Mouse (Mus musculus) layer of hippocampus, postnatal 14 days (tissue): ENCODE measurements around the gene Shroom3. TPM values are rescaled to one million over a fixed set of nuclear protein-coding genes. Genes with fewer than 3 reads are reported as not detected.

Source experiments
- DNase-seq, 2 experiments: peaks; one replicate each; pipeline ENCODE4 v3.0.0; 2021 to 2022; ENCODE audit warnings: low spot score in 2 of 2, mixed read lengths in 1 of 2
- microRNA-seq, 2 experiments: library from miRNA; unstranded; fragments of <30 nt; microRNA quantifications; one replicate each; pipeline ENCODE4 v1.2.0; 2021
- total RNA-seq, 2 experiments: library from RNA; stranded (reverse); gene quantifications; 2 replicates each; pipeline ENCODE4 v1.2.3; 2021

Gene Shroom3
- total RNA-seq, 2 experiments from 2014 or later = 2.8 to 3.0 TPM

DNA sequence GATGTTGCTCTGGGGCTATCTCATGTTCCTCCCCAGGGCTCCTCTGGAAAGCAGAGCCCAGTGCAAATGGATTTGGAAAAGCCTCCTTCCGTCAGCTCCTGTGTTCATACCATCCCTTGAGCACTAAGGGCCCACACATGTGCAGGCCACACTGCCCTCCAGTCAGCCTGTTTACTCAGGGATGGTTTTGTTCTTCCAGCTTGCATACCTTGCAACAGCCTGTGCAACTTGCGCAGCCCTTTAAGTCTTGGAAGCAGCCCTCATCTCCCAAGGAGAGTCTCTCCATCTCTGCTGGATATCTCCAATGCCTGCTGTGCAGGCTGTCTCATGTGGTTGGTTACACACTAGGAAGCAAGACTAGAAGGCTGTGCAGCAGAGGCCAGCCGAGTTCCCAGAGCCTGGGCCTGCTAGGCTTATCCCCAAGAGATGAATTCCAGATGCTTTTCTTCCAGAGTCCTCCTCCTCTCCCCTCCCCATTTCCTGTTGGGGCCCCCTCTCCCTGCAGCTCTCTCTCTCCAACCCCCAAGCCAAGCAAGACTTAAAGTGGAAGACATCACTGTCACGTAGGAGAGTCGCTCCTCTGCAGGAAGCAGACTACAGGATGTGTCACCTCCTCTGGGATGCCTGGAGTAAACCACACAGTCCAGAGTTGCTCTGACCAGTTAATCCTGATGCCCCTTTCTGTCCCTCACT, 314.3 kb downstream of the Shroom3 start:
- DNase-seq = no peak

DNA sequence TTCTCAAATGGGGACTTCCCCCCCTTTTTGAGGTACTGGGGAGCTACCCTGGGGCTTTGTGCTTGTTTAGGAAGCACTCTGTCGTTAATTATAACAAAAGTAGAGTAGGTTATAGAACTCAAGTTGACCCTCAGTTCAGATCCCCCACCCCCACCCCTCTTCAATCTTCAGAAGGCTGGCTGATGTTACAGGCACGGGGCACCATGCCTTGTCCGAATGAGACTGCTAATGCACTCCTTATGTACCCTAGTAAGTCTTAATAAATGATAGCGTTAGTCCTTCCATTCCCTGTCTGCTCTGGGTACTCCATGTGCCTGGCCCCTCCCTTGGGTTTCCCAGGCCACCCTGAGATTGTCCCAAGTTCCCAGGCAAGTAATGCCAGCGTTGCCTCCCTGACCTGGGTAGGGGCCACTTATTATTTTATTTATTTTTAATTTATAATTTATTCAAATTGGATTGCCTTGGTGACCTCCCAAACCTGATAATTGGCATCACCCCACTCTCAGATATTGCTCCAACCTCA, 315.3 kb downstream of the Shroom3 start:
- DNase-seq = no peak

DNA sequence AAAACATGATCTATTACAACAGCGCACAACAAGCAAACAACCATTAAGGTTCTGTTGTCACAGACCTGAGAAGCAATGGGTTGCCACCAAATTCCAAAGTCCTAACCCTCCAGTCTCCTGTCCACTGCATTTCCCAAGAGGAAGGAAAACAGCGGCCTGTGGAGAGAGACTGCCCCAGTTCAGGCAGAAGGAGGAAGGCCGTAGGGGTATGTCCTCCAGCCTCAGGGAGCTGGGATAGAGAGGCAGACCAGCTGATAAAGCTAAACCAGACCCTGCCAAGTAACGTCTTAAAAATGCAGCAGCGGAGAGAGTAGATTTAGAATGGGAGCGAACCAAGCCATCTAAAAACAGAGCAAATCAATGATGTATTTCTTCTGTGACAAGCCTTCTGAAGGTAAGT, 316.8 kb downstream of the Shroom3 start:
- no peak for DNase-seq

DNA sequence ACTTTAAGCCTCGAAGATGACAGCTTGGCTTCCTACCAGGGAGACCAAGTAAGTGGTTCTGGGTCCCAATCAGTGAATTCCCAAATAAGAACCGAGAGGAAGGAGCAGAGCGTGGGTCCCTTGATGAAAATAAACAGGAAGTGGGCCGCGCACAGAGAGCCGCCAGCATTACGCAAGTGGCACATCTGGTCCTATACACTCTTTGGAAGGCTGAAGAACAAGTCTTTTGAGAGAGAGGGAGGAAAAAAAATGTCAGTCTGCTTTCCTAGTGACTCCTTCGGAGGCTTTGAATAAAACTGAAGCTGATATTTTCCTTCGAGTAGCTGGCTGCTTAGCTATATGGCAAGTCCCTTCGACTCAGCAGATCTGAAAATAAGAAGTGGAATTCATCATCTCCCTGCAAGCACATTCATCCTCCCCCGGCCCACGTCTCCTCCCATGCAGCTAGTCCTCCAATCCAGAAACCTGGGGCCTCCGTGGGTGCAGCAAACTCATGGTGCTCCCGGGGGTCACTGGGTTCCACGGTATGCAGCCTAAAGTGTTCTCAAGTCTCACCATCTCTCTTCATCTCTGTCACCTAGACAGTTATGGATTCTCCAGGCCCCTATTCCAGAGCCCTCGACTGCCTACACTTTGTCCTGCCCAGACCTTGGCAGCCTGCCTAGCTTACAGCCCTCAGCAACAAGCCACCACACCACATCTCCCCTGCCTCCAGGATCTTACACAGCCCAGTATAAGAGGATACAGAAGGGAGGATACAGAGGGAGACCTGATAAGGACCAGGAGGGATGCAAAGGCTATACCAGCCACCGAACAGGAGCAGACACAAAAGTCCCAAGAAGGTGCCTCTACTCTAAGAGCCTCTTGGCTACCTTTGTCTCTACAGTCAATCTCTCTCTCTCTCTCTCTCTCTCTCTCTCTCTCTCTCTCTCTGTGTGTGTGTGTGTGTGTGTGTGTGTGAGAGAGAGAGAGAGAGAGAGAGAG, 317.8 kb downstream of the Shroom3 start:
- peak in 1 of 2 experiments; percentile 29 for DNase-seq

DNA sequence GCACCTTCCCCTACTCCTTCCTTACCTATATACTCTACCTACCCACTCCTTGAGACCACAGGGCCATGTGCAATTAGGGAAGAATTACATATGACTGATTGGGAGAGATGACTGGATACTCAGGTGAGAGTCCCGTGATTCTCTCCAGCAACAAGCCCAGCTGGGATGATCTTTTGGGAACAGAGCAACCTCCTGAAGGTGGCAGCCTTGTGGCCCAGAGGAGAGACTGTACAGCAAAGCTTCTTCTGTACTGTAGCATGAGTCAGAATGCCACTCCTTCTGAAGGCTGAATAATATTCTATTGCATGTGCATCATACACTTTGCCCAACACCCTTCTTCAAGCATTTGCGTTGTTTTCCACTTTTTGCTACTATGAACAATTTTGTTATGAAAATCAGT, 319.4 kb downstream of the Shroom3 start:
- no peak for DNase-seq

DNA sequence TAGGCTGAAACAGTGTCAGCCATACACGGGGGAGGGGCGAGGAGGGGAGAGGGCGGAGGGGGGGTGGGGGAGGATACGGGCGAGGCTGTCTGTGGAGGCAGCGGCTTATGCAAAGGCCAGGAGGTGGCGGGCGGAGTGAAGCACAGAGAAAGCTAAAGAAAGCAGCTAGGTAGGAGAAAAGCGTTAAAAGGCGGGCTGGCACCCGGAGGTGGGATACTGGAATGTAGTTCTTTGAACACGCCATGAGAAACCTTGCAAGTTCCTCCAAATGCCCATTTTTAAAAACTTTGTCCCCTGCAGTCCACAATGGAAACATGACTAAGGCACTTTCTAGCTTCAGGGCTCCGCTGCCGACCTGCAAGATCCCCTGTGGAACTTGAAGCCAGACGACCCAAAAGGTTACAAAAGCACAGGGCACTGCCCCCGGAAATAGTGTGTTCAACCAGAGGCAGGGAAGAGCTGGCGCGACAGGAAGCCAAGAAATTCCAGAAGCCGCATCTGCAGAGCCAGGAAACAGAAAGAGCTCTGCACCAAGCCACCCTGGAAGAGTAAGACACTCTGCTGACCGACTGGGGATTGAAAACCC, 322.1 kb downstream of the Shroom3 start:
- DNase-seq = no peak

DNA sequence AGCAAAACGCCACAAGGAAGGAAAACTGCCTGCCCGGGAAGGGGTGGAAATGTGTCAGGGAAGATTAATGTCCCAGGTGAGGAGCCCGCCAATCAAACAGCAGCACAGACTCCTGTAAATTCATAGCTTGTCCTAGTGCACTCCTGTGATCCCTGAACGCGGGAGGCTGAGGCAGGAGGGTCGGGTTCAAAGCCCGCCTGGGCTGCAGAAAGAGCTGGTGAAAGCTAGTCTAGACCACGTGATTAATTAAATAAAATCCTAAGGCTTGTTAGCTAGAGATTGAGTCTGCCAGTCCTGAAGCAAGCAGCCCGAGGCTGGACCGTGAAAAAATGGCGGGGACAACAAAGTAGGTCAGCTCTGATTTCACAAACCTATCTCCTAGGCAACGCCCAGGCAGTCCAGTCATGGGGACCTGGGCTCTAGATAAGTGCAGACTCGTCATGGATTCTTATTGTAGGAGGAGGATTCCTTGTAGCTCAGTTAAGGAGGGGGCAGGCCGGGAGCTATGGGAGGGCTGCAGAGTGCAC, 322.6 kb downstream of the Shroom3 start:
- DNase-seq = no peak

DNA sequence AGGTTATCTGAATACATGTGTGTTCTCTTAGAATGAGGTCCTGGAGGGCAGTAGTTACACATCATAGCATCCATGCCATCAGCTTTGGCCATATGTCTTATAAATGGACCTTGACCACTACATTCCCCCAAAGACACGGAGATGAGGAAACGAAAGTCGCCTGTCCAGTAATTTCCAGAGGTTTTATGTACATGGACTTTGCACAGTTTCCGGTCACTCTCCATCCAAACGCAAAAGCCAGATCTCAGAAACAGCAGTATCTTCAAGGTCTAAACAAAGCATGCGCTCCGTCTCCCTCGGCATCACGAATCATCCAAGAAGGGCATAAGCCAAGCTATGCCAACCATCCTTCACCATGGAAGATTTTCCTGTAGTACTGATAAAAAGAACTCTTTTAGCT, 325.0 kb downstream of the Shroom3 start:
- DNase-seq = no peak

Small RNAs within 50 kb of the gene (microRNA-seq; reads per million reads assigned to microRNA genes)
- 0 reads per million in 2 experiments for gene Mir1961

Other genes with a start within 250 kb of the Shroom3 start
- gene Nup54, start 248.2 kb upstream of the Shroom3 start, total RNA-seq = 10 to 100 TPM; 30.2 to 33.8 TPM
- gene Scarb2, start 176.6 kb upstream of the Shroom3 start, total RNA-seq = 10 to 100 TPM; 88.0 to 93.8 TPM
- gene Fam47e, start 128.4 kb upstream of the Shroom3 start, total RNA-seq = 1 to 10 TPM in 1 of 2 experiments, not detected in 1; 1.8 TPM
- gene Stbd1, start 80.4 kb upstream of the Shroom3 start, total RNA-seq = 1 to 10 TPM in 1 of 2 experiments, under 1 TPM in 1; 0.88 to 1.4 TPM
- gene Ccdc158, start 8.2 kb upstream of the Shroom3 start, total RNA-seq = under 1 TPM; 0.33 to 0.88 TPM